Mouse (Mus musculus): Measurements from ENCODE around the gene Pde1a.

GRCm38 (mm10) chr2:80026053-80026452 lies 103.2 kb downstream of the Pde1a start:
- TF ChIP-seq GATA1 (IDR thresholded peaks at IDR 0.05; ENCODE audit: borderline replicate concordance, low read length) (no peak), FLI1 (IDR thresholded peaks at IDR 0.05; ENCODE audit: low read length) (no peak)
